Mouse (Mus musculus): ENCODE measurements around the gene Golga4. TPM values are rescaled to one million over a fixed set of nuclear protein-coding genes. Genes with fewer than 3 reads are reported as not detected.

The Golga4 gene
- polyA plus RNA-seq, 1 experiment from 2014 or later, result 60.0 TPM

- no peaks in the 10 kb centered on the region for H3K9me3 ChIP-seq
- H3K27me3 ChIP-seq (ENCODE audit: insufficient read depth, poor library complexity, severe bottlenecking), result peaks cover 99% of the 10 kb centered on the region
- WGBS, result 3% methylated on average over 23 of the region's 23 CpGs
- peaks cover 30% of the 10 kb centered on the region for H3K4me1 ChIP-seq
- no peaks in the 10 kb centered on the region for H3K36me3 ChIP-seq
- H3K4me3 ChIP-seq, result peak overlapping the region; percentile 64
- no peak overlapping the region for H3K27ac ChIP-seq
- no peak for DNase-seq (ENCODE audit: low spot score)
Measured at GRCm38 (mm10) chr9:118479508-118480291, 26.4 kb upstream of the Golga4 start.

DNA sequence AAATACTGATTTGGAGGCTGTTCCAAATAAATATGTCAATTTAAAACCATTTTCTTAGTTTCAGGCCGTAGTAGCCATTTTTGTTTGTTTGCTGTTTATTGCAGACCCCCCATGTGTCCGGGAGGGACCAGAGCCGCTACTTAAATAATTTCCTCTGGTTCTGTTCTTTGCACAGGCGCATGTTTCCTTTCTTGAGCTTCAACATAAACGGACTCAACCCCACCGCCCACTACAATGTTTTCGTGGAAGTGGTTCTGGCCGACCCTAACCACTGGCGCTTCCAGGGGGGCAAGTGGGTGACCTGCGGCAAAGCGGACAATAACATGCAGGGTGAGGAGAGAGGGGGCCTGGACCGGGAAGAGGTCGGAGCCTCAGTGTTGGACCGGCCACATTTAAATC lies 25.8 kb upstream of the Golga4 start:
- no peak overlapping the region for H3K4me3 ChIP-seq
- peaks cover 30% of the 10 kb centered on the region for H3K4me1 ChIP-seq
- 3% methylated on average over 14 of the region's 14 CpGs for WGBS
- no peaks in the 10 kb centered on the region for H3K9me3 ChIP-seq
- DNase-seq (ENCODE audit: low spot score), result no peak
- peaks cover 99% of the 10 kb centered on the region for H3K27me3 ChIP-seq (ENCODE audit: insufficient read depth, poor library complexity, severe bottlenecking)
- H3K27ac ChIP-seq, result no peak overlapping the region
- H3K36me3 ChIP-seq, result no peaks in the 10 kb centered on the region

GRCm38 (mm10) chr9:118482210-118482609 lies 23.9 kb upstream of the Golga4 start:
- H3K27ac ChIP-seq, result no peak overlapping the region
- 74% methylated on average over 10 of the region's 10 CpGs for WGBS
- no peak for DNase-seq (ENCODE audit: low spot score)
- H3K9me3 ChIP-seq, result no peaks in the 10 kb centered on the region
- peaks cover 100% of the 10 kb centered on the region for H3K27me3 ChIP-seq (ENCODE audit: insufficient read depth, poor library complexity, severe bottlenecking)
- peaks cover 26% of the 10 kb centered on the region for H3K4me1 ChIP-seq
- no peak overlapping the region for H3K4me3 ChIP-seq
- no peaks in the 10 kb centered on the region for H3K36me3 ChIP-seq

DNA sequence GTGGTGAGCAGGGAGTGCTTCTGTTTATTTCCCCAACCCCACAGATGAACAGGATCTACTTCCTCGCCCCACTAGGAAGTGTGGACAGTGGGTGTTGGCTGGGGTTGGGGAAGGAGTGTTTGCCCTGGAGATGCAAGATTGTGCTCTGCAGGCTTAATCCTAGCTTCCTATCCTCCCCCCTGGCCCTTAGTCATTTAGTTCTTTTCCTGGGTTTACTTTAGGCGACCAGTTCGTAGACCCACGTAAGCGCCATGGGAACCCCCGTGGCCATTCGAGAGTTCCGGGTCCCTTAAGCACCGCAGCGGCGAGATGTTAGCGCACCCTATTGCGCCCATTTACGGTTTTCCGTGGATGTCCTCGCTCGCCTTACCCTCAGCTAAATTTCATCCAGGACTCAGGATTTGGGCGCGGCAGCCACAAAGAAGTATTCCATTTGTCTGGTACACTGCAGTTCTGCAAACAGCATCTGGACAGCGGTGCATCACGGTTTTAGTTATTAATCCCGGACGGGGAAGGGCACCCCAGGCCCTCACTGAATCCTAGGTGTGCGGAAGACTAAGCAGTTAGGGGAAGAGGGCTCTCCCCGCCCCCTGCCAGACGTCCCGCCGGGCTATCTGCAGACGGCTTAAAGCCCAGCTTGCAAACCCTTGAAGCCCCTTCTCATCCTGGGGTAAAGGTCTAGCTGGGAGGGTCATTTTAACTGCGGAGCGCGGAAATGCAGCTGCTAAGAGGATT lies 19.5 kb upstream of the Golga4 start:
- Histone ChIP-seq H3K4me3 (peak overlapping the region; percentile 36), H3K27ac (no peak overlapping the region), H3K27me3 (ENCODE audit: insufficient read depth, poor library complexity, severe bottlenecking) (peaks cover 75% of the 10 kb centered on the region), H3K36me3 (no peaks in the 10 kb centered on the region), H3K9me3 (no peaks in the 10 kb centered on the region), H3K4me1 (peaks cover 12% of the 10 kb centered on the region; the same call in 1 of the 2 replicates)
- 2% methylated on average over 32 of the region's 32 CpGs for WGBS
- DNase-seq (ENCODE audit: low spot score), result peak; percentile 70

GRCm38 (mm10) chr9:118487096-118487395 lies 19.0 kb upstream of the Golga4 start:
- no peak overlapping the region for H3K27ac ChIP-seq
- WGBS, result under 1% methylated on average over 9 of the region's 9 CpGs

GRCm38 (mm10) chr9:118487636-118488035 lies 18.4 kb upstream of the Golga4 start:
- Histone ChIP-seq H3K4me3 (peak overlapping the region; percentile 62), H3K27ac (no peak overlapping the region), H3K27me3 (ENCODE audit: insufficient read depth, poor library complexity, severe bottlenecking) (peaks cover 67% of the 10 kb centered on the region), H3K4me1 (peaks cover 12% of the 10 kb centered on the region; the same call in 1 of the 2 replicates), H3K36me3 (no peaks in the 10 kb centered on the region), H3K9me3 (no peaks in the 10 kb centered on the region)
- WGBS, result under 1% methylated on average over 22 of the region's 22 CpGs
- DNase-seq (ENCODE audit: low spot score), result no peak

More at GRCm38 (mm10) chr9:118487096-118487395, 19.0 kb upstream of the Golga4 start:
- Histone ChIP-seq H3K9me3 (no peaks in the 10 kb centered on the region), H3K4me1 (peaks cover 12% of the 10 kb centered on the region; the same call in 1 of the 2 replicates), H3K36me3 (no peaks in the 10 kb centered on the region), H3K4me3 (peak overlapping the region; percentile 36), H3K27me3 (ENCODE audit: insufficient read depth, poor library complexity, severe bottlenecking) (peaks cover 73% of the 10 kb centered on the region)
- DNase-seq (ENCODE audit: low spot score), result no peak

DNA sequence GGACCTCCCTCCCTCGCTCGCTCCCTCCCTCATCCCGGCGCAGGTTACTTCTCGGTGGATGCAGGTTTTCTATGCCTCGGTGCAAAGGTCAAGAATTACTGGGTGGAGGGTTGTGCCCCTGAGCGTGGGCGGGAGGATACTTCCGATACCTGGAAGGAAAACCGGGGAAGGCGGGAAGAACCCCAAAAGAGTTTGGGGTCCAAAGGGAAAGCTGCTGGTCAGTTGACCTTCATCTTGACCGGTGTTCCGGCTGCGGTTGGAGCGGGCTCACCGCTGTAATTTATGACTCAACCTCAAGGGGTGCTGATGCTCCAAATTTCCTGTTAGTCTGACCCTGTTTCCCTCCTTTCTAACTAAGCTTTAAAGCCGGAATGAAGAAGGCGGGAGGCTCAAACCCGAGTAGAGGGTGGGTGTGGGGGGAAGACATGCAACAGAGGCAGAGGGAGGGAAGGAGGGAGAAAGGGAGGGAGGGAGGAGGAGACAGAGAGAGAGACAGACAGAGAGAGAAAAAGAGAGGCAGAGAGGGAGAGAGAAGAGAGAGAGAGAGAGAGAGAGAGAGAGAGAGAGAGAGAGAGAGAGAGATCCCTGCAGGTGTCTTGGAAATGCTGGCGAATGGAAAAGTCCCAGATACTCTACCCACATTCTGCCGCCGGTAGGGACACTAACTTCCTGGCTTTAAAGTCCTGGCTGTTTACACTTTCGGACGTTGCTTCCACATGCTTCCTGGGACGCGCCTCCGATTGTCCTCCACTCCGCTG lies 17.8 kb upstream of the Golga4 start:
- H3K27ac ChIP-seq, result peak overlapping the region; percentile 56; the same call in 1 of the 2 replicates
- no peaks in the 10 kb centered on the region for H3K36me3 ChIP-seq
- DNase-seq (ENCODE audit: low spot score), result no peak
- H3K9me3 ChIP-seq, result no peaks in the 10 kb centered on the region
- peaks cover 60% of the 10 kb centered on the region for H3K27me3 ChIP-seq (ENCODE audit: insufficient read depth, poor library complexity, severe bottlenecking)
- H3K4me1 ChIP-seq, result peaks cover 12% of the 10 kb centered on the region; the same call in 1 of the 2 replicates
- H3K4me3 ChIP-seq, result peak overlapping the region; percentile 62
- WGBS, result under 1% methylated on average over 28 of the region's 28 CpGs

DNA sequence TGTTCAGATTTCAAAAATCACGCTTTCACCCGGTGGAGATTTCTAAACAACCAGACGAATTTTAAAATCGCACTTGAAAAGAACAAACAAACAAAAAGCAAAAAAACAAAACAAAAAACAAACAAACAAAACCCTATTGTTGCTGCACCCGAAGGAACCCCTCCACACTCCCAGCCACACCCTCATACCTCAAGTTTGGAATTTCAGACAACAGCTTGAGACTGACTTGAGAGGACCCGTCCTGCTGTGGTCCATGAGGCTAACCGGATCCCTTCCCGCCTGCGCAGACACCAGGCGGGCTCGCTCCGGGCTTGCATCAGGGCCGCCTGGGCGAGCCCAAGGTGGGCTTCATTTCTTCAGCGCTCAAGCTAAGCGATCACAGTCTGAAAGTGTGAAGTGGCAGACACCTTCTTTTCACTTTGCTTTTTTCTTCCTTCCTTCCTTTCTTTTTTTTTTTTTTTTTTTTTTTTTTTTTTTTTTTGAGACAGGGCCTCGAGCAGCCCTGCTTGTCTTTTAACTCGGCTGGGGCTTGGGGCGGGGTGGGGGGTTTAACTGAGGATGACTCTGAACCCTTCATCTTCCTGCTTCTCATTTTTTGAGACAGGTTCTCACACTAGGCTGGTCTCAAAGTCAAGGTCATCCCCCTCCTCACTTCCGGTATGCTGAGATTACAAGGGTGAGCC lies 17.0 kb upstream of the Golga4 start:
- Histone ChIP-seq H3K4me3 (peak overlapping the region; percentile 62), H3K27ac (no peak overlapping the region), H3K36me3 (no peaks in the 10 kb centered on the region), H3K9me3 (no peaks in the 10 kb centered on the region), H3K4me1 (peaks cover 12% of the 10 kb centered on the region; the same call in 1 of the 2 replicates), H3K27me3 (ENCODE audit: insufficient read depth, poor library complexity, severe bottlenecking) (peaks cover 53% of the 10 kb centered on the region)
- 0% methylated on average over 20 of the region's 20 CpGs for WGBS
- DNase-seq (ENCODE audit: low spot score), result no peak

DNA sequence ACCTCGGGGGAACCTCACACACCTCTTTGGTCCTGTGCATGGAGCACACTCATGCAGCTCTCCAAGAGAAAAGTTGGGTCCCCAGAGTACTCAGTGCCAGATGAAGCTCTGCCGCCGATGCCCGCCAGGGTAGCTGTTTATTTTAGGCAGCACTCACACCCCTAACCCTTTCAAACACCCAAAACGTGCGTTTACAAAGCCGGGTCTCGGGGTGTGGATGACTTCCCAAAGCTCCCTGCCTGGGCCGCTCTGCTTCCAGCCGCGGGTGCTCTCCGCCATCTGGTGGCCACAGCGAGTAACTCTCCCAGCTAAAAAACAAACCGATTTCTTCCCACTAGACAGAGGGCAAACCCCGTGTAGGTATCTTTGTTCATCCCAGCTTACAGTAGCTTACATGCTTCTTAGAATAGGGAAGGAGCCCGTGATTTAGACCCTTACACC lies 16.5 kb upstream of the Golga4 start:
- no peaks in the 10 kb centered on the region for H3K9me3 ChIP-seq
- H3K4me3 ChIP-seq, result peak overlapping the region; percentile 62
- peak; percentile 87 for DNase-seq (ENCODE audit: low spot score)
- peaks cover 47% of the 10 kb centered on the region for H3K27me3 ChIP-seq (ENCODE audit: insufficient read depth, poor library complexity, severe bottlenecking)
- WGBS, result under 1% methylated on average over 16 of the region's 16 CpGs
- no peak overlapping the region for H3K27ac ChIP-seq
- peaks cover 12% of the 10 kb centered on the region; the same call in 1 of the 2 replicates for H3K4me1 ChIP-seq
- H3K36me3 ChIP-seq, result no peaks in the 10 kb centered on the region

GRCm38 (mm10) chr9:118491195-118491594 lies 14.9 kb upstream of the Golga4 start:
- 82% methylated on average over 4 of the region's 4 CpGs for WGBS
- H3K4me3 ChIP-seq, result no peak overlapping the region
- no peaks in the 10 kb centered on the region for H3K36me3 ChIP-seq
- H3K4me1 ChIP-seq, result peaks cover 12% of the 10 kb centered on the region; the same call in 1 of the 2 replicates
- DNase-seq (ENCODE audit: low spot score), result no peak
- no peak overlapping the region for H3K27ac ChIP-seq
- no peaks in the 10 kb centered on the region for H3K9me3 ChIP-seq
- peaks cover 31% of the 10 kb centered on the region for H3K27me3 ChIP-seq (ENCODE audit: insufficient read depth, poor library complexity, severe bottlenecking)

GRCm38 (mm10) chr9:118492932-118493698 lies 13.0 kb upstream of the Golga4 start:
- 79% methylated on average over 8 of the region's 8 CpGs for WGBS

More at GRCm38 (mm10) chr9:118492932-118493698, 13.0 kb upstream of the Golga4 start:
- Histone ChIP-seq H3K27me3 (ENCODE audit: insufficient read depth, poor library complexity, severe bottlenecking) (peaks cover 12% of the 10 kb centered on the region; the same call in 1 of the 2 replicates), H3K4me3 (no peak overlapping the region), H3K4me1 (peaks cover under 1% of the 10 kb centered on the region; the same call in 1 of the 2 replicates), H3K9me3 (no peaks in the 10 kb centered on the region), H3K27ac (no peak overlapping the region), H3K36me3 (no peaks in the 10 kb centered on the region)
- no peak for DNase-seq (ENCODE audit: low spot score)

Data from heart, embryonic 10.5 days (tissue).